Mouse (Mus musculus): Measurements from ENCODE around the gene Cdca7l. TPM values are rescaled to one million over a fixed set of nuclear protein-coding genes. Genes with fewer than 3 reads are reported as not detected.
"Not testable (repeated sequence)": the region's sequence is repeated elsewhere in the genome, so short reads cannot be mapped to it uniquely, and the experiment has no call there.

Cdca7l gene
- total RNA-seq (2014; rRNA removed) (4.4 and 4.6 TPM in 2 replicates), polyA plus RNA-seq (2015; fragmentation: Nextera tagmentation; extraction: Ambion mirVana) (5.5 and 5.9 TPM in 2 replicates)

DNA sequence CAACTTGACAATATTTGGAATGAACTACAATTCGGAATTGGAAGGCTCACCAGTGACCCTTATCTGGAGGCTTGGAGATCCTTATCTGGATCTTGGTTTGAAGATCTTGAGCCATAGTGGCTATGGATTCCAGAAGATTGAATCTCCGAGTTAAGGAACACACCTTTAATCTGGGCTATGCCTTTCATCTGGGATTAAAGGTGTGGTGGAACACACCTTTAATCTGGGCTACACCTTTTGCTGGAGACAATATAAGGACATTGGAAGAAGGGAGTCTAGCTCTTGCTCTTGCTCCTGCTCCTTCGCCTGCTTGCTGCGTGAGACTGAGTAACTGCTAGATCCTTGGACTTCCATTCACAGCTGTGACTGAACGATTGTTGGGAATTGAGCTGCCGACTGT lies at the start of gene Cdca7l:
Gene Cdca7l, plus strand, starts transcription at position 301 of the 400 bp plus-strand sequence.
- H3K9me3 ChIP-seq (ENCODE audit: low read length); DNase-seq (ENCODE audit: low spot score); H3K4me3 ChIP-seq (ENCODE audit: low read length); H3K27me3 ChIP-seq (ENCODE audit: insufficient read depth, low read length); H3K27ac ChIP-seq; H3K4me2 ChIP-seq (ENCODE audit: low read depth, low read length); ATAC-seq; H3K9ac ChIP-seq (replicated peaks; ENCODE audit: low read length); H3K36me3 ChIP-seq (ENCODE audit: insufficient read depth, low read length); H3K4me1 ChIP-seq (ENCODE audit: insufficient read depth, low read length): not testable (repeated sequence)
- no CpG with 5 or more reads among the region's 6 CpGs for WGBS

DNA sequence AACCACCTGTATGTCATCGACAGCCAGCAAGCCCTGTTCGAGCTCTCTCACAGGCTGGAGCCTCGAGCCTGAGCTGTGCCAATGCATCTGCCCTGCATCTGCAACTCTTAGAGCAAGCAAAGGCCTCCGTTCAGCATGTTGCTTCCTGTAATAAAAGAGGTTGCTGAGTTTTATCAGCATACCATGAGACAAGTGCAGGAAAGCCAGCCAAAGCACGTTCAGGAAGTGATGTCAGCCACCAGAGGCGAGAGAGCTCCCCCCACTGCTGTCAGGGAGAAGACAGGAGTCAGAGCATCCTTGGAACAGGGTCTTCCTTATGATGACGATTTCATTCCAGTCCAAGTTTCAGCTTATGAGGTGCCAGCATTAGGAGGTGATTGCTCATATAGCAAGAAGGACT lies 48.1 kb upstream of the Cdca7l start:
- Histone ChIP-seq H3K27ac (no peak overlapping the region), H3K36me3 (ENCODE audit: insufficient read depth, low read length) (0 out of 2 replicates have a peak, but pooled peaks cover 3% of the 10 kb centered on the region), H3K27me3 (ENCODE audit: insufficient read depth, low read length) (no peaks in the 10 kb centered on the region), H3K4me1 (ENCODE audit: insufficient read depth, low read length) (peaks cover 5% of the 10 kb centered on the region; the same call in 1 of the 2 replicates), H3K9ac (replicated peaks; ENCODE audit: low read length) (no peak overlapping the region), H3K4me2 (ENCODE audit: low read depth, low read length) (no peak overlapping the region), H3K4me3 (ENCODE audit: low read length) (no peak overlapping the region), H3K9me3 (ENCODE audit: low read length) (no peaks in the 10 kb centered on the region)
- peak; percentile 31; the same call in 1 of the 2 replicates for TF ChIP-seq CTCF (IDR thresholded peaks at IDR 0.05; ENCODE audit: low read depth)
- ATAC-seq (no peak), DNase-seq (ENCODE audit: low spot score) (no peak)
- WGBS = 65% methylated on average over 7 of the region's 7 CpGs

DNA sequence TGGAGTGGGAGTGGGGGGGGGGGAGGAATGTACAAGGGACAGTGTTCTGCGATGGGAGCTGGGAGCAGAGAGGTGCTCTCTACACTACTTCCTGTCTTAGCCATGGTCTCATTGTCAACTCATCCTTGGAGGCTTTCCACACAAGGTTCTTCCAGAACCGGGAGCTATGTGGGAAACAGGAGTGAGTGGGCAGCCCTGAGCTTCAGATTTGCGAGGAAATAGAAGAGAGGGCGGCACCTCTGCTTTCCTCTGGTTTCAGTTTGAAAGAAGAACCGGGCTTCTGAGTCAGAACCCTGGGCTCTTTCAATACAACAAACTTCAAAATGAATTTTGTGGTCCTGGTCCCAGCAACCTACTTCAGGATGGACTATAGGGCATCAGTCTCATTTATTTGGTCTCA lies 43.7 kb upstream of the Cdca7l start:
- H3K4me3 ChIP-seq (ENCODE audit: low read length) = no peak overlapping the region
- H3K4me2 ChIP-seq (ENCODE audit: low read depth, low read length) = no peak overlapping the region
- H3K9ac ChIP-seq (replicated peaks; ENCODE audit: low read length) = no peak overlapping the region
- H3K27ac ChIP-seq = no peak overlapping the region
- no peaks in the 10 kb centered on the region for H3K9me3 ChIP-seq (ENCODE audit: low read length)
- 86% methylated on average over 5 of the region's 5 CpGs for WGBS
- H3K4me1 ChIP-seq (ENCODE audit: insufficient read depth, low read length) = no peaks in the 10 kb centered on the region
- TF ChIP-seq CTCF (IDR thresholded peaks at IDR 0.05; ENCODE audit: low read depth) = no peak
- H3K27me3 ChIP-seq (ENCODE audit: insufficient read depth, low read length) = no peaks in the 10 kb centered on the region
- H3K36me3 ChIP-seq (ENCODE audit: insufficient read depth, low read length) = 0 out of 2 replicates have a peak, but pooled peaks cover 3% of the 10 kb centered on the region
- DNase-seq (ENCODE audit: low spot score) (no peak), ATAC-seq (no peak)

DNA sequence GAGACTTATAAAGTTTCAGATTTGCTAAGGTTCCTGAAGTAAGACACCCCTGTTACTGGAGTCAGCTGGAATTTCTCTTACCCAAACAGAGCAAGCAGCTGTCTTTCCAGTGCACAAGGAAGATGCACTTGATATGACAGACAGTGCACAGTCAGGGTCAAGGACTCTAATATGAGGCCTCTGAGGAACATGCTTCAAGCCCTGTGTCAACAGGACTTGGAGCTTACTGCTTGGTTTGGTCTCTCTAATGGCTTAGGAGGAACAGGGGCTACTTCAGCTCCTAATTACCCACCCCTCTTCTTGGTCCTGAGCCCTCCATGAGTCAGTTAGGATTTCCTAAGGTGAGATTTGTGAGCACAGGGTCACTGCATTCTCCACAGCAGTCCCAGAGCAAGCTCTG lies 43.2 kb upstream of the Cdca7l start:
- Histone ChIP-seq H3K27ac (no peak overlapping the region), H3K4me1 (ENCODE audit: insufficient read depth, low read length) (no peaks in the 10 kb centered on the region), H3K36me3 (ENCODE audit: insufficient read depth, low read length) (0 out of 2 replicates have a peak, but pooled peaks cover 3% of the 10 kb centered on the region), H3K4me2 (ENCODE audit: low read depth, low read length) (no peak overlapping the region), H3K9ac (replicated peaks; ENCODE audit: low read length) (no peak overlapping the region), H3K9me3 (ENCODE audit: low read length) (no peaks in the 10 kb centered on the region), H3K4me3 (ENCODE audit: low read length) (no peak overlapping the region), H3K27me3 (ENCODE audit: insufficient read depth, low read length) (no peaks in the 10 kb centered on the region)
- no peak for TF ChIP-seq CTCF (IDR thresholded peaks at IDR 0.05; ENCODE audit: low read depth)
- DNase-seq (ENCODE audit: low spot score) (no peak), ATAC-seq (no peak)

DNA sequence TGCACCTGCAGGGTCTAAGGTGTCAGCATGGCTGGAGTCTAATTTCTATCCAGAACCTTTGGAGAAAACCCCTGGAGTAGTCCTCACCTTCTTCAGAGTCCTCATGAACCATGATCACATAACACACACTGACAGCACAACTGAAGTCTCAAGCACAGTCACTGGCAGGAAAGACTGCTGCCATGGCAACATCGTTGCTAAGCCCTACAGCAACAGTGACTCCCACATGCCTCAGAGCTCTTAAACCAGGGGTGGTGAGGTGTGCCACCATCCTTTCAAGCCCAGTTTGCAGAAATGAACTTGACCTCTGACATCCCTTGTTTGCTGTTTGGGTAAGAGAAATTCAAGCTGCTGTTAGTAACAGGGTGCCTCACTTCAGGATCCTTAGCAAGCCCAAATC lies 42.4 kb upstream of the Cdca7l start:
- peak; percentile 57 for DNase-seq (ENCODE audit: low spot score)
- 0 out of 2 replicates have a peak, but pooled peaks cover 3% of the 10 kb centered on the region for H3K36me3 ChIP-seq (ENCODE audit: insufficient read depth, low read length)
- no peak overlapping the region for H3K27ac ChIP-seq
- TF ChIP-seq CTCF (IDR thresholded peaks at IDR 0.05; ENCODE audit: low read depth) = no peak
- 16% methylated on average over 1 of the region's 1 CpGs for WGBS
- H3K9ac ChIP-seq (replicated peaks; ENCODE audit: low read length) = no peak overlapping the region
- no peaks in the 10 kb centered on the region for H3K4me1 ChIP-seq (ENCODE audit: insufficient read depth, low read length)
- H3K27me3 ChIP-seq (ENCODE audit: insufficient read depth, low read length) = no peaks in the 10 kb centered on the region
- H3K4me3 ChIP-seq (ENCODE audit: low read length) = no peak overlapping the region
- no peak overlapping the region for H3K4me2 ChIP-seq (ENCODE audit: low read depth, low read length)
- ATAC-seq = peak; percentile 59; the same call in 1 of the 2 replicates
- H3K9me3 ChIP-seq (ENCODE audit: low read length) = no peaks in the 10 kb centered on the region

DNA sequence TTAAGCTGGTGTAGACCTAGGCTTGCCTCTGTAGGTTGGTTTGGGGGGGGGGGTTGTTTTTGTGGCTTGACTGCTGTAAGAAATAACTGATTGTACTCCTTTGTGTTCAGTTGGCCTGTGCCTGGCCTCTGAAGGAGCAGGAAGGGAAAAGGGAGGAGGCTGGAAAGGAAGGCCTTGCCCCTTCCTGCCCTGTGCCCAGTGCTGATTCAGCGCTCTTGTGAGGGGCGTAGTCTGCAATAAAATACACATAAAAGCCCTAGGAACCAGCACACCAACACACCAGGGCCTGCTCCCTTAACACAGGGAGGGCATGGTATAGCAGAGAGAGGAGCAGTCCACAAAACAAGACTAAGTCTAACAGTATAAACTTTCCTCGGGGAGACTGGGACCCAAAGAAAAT lies 40.8 kb upstream of the Cdca7l start:
- H3K4me3 ChIP-seq (ENCODE audit: low read length) = no peak overlapping the region
- H3K36me3 ChIP-seq (ENCODE audit: insufficient read depth, low read length) = no peaks in the 10 kb centered on the region
- no peaks in the 10 kb centered on the region for H3K9me3 ChIP-seq (ENCODE audit: low read length)
- no peak for ATAC-seq
- H3K9ac ChIP-seq (replicated peaks; ENCODE audit: low read length) = no peak overlapping the region
- no peak overlapping the region for H3K4me2 ChIP-seq (ENCODE audit: low read depth, low read length)
- WGBS = 92% methylated on average over 3 of the region's 3 CpGs
- H3K4me1 ChIP-seq (ENCODE audit: insufficient read depth, low read length) = no peaks in the 10 kb centered on the region
- no peak for TF ChIP-seq CTCF (IDR thresholded peaks at IDR 0.05; ENCODE audit: low read depth)
- DNase-seq (ENCODE audit: low spot score) = no peak
- no peaks in the 10 kb centered on the region for H3K27me3 ChIP-seq (ENCODE audit: insufficient read depth, low read length)
- H3K27ac ChIP-seq = no peak overlapping the region

DNA sequence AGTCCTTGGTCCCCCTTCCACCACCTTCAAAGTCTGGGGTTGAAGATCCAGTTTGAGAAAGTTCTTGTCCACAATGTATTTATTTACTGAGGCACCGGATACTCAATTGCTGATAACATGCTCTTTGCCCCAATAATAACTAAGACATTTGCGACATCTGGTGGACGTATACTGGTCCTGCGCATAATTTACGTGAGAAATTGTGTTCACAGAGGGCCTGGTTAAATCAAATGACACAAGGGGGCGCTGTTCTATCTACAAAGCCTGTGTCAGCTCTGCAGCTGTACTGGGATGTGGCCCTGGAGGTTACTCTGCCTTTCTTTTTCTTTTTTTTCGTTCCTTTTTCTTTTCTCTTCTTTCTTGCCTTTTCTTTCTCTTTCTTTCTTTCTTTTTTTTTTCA lies 39.2 kb upstream of the Cdca7l start:
- no peaks in the 10 kb centered on the region for H3K4me1 ChIP-seq (ENCODE audit: insufficient read depth, low read length)
- DNase-seq (ENCODE audit: low spot score) = peak; percentile 97
- ATAC-seq = peak; percentile 81
- 9% methylated on average over 7 of the region's 7 CpGs for WGBS
- no peaks in the 10 kb centered on the region for H3K9me3 ChIP-seq (ENCODE audit: low read length)
- no peak overlapping the region for H3K27ac ChIP-seq
- no peak overlapping the region for H3K9ac ChIP-seq (replicated peaks; ENCODE audit: low read length)
- no peaks in the 10 kb centered on the region for H3K36me3 ChIP-seq (ENCODE audit: insufficient read depth, low read length)
- no peaks in the 10 kb centered on the region for H3K27me3 ChIP-seq (ENCODE audit: insufficient read depth, low read length)
- no peak overlapping the region for H3K4me2 ChIP-seq (ENCODE audit: low read depth, low read length)
- no peak overlapping the region for H3K4me3 ChIP-seq (ENCODE audit: low read length)
- peak; percentile 97 for TF ChIP-seq CTCF (IDR thresholded peaks at IDR 0.05; ENCODE audit: low read depth)
